Mouse (Mus musculus): Measurements from ENCODE around the gene Morc2a.

- no peak for TF ChIP-seq CTCF (IDR thresholded peaks at IDR 0.05; ENCODE audit: insufficient read depth, low read depth, low read length)
- TF ChIP-seq POLR2A (IDR thresholded peaks at IDR 0.05; ENCODE audit: insufficient read depth, low read depth, low read length), result no peak
Observed at GRCm38 (mm10) chr11:3685431-3685830, 36.4 kb downstream of the Morc2a start.

All from olfactory bulb, adult 2 months (tissue).